Mouse (Mus musculus): Measurements from ENCODE around the gene Zfp740. TPM values are rescaled to one million over a fixed set of nuclear protein-coding genes. Genes with fewer than 3 reads are reported as not detected.
"Not testable (repeated sequence)": the region's sequence is repeated elsewhere in the genome, so short reads cannot be mapped to it uniquely, and the experiment has no call there.

Zfp740 gene
- polyA plus RNA-seq (2015; fragmentation: Nextera tagmentation; extraction: Ambion mirVana) = 48.8 and 64.9 TPM in 2 replicates

DNA sequence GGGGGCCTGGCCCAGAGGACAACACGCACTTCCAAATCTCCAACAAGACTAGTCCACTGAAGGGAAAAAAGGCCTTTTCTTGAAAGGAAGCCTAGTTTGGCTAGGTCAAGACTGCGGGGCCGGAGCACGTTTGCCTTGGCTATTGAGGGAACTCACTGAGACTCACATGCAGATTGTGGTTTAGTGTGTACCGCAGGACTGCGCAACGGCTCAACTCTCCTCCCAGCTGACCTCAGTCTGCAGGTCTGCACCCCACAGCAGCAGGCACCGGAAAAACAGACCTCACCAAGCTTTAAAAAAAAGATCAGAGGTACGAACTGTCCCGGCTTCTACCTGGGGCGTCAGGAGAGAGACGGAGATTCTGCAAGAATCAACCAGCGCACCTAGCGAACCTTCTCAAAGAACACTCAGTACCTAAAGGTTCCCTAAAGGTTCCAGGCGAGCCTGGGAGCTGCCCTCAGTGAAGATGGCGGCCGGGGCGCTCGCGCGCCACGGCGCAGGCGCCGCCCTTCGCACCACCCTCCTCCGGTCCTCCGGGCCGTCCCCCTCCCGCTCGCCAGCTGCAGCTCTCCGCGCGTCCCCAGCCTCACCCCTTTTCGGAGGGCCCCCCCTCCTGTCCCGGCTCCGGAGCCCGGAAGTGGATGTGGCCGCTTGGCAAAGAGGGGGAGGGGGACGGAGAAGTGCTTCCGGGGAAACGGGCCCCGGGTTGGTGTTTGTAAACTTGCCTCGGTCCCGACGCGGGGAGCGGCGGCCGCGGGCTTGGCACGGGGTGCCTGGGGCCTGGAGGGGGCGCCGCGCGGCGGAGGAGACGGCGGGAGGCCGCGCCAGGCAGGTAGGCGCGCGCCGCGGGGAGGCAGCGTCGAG, at the start of gene Zfp740:
Zfp740 (plus strand) TSS at position 279 of the 864 bp plus-strand sequence.
- DNase-seq (ENCODE audit: low spot score) = peak; percentile 98

DNA sequence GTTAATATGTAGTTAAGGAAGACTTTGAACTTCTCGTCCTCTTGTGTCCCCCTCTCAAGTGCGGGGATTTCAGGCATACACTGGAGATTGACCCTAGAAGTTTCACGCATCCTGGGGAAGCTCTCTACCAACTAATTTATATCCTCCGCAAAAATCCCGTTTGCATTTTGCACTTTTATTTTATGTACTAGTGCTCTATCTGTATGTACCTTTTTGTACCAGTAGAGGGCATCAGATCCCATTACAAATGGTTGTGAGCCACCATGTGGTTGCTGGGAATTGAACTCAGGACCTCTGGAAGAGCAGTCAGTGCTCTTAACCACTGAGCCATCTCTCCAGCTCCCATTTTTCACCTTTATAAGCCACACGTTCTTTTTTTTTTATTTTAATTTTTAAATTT, 48.0 kb upstream of the Zfp740 start:
- DNase-seq (ENCODE audit: low spot score) = not testable (repeated sequence)

DNA sequence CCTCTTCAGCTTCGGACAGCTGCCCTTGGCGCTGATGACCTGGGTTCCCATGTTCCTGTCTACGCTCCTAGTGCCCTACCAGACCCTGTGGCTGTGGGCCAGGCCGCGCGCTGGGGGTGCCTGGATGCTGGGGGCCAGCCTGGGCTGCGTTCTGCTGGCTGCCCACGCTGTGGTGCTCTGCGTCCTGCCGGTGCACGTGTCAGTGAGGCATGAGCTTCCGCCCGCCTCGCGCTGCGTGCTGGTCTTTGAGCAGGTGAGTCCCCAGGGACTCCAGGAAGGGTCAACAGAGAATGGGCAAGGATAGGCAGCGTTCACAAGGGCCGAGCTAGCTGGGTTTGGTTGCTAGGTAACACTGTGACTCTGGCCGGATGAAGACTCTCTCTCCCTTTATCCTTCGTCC, 46.2 kb upstream of the Zfp740 start:
- DNase-seq (ENCODE audit: low spot score) = no peak

DNA sequence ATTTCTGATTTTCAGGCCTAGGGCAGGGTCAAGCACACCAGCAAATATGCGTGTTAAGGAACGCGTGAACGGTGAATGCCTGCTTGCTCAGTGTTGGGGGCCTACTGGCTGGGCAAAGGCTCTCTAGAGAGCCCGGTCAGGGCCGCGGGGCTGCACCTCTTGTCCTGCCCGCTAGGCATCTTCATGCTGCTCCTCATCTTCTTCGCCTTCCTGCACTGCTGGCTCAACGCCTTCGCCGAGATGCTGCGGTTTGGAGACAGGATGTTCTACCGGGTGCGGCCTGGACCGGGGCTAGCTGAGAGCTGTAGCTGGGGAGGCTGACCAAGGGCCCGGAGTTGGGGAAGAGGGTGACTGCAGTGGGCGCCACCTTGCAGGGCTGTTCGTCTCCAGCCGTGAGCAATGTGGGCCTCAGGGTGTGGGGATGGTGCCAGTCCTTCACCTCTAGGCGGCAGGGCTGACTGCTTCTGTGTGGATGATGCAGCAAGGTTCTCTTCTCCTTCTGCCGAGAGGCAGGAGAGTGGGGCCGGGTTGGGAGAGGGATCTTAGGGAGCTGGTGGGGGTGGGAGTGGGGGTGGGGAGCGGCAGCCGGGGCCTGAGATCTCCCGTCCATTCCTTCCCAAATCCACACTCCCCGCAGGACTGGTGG, 42.5 kb upstream of the Zfp740 start:
- DNase-seq (ENCODE audit: low spot score) = no peak

DNA sequence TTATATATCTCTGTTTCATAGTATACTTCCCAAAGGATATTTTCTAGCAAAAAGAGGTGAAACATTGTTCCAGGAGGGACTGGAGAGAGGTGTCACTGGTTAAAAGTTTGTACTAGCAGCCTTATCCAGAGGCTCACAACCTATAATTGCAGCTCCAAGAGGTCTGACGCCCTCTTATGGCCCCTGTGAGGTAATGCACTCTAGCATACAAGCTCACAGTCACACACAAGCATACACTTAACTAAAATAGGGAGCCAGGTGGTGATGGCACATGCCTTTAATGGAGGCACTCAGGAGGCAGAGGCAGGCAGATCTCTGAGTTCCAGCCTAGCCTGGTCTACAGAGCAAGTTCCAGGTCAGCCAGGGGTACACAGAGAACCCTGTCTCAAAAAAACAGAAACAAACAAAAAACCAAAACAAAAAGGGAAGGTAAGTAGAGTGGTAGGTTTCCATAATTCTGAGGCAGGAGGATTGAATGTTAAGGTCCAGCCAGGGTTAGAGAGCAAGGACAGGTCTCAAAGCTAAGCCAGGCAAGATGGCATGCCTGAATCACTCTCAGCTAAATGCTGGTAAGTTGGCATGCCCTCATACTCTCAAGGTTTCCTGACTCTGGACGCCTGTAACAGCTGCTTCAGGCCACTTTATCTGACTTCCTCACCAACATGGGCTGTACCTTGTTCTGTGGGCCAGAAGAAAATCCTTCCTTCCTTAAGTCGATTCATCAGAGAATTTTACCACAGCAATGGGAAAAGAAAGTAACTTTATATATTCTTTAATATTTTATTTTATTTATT, 39.0 kb upstream of the Zfp740 start:
- no peak for DNase-seq (ENCODE audit: low spot score)

DNA sequence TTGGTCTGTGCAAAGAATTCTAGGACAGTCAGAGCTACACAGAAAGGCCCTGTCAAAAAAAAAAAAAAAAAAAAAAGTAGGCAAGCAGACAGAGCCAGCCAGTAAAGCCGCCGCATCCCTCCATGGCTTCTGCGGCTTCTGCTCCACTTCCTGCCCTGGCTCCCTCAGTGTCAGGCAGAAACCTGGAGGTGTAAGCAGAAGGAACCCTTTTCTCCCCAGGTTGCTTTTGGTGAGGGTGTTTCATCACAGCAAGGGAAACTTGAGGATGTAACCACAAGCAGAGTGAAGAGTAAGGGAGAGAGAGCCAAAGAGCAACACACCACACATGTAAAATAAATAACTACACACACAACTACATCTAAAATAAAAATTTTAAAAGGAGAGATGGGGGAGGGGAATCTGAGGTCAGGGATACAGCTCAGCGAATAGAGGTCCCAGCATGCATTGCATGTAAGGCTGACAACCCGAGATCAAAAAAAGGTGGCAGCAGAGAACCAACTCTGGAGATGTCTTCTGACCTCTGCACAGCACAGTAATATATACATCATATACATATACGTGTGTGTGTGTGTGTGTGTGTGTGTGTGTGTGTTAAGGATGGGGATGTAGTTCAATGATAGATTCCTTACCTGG, 37.5 kb upstream of the Zfp740 start:
- DNase-seq (ENCODE audit: low spot score) = peak; percentile 68

DNA sequence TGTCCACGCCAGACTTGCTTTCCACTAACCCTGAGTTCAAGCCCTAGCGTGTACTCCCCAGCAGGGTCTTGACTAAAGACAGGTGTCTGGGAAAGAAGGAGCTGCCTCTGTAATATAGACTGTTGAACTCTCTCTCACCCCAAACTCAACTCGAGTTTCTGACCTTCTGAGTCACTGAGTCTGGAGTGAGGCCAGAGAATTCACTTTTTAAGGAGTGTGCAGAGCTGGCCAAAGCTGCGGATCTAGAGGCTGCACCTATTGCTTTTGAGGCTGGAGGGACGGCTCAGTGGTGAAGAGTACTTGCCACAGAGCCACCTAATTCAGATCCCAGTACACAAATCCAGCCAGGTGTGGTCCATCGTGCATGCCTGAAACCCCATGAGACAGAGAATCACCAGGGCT, 35.4 kb upstream of the Zfp740 start:
- DNase-seq (ENCODE audit: low spot score) = no peak

DNA sequence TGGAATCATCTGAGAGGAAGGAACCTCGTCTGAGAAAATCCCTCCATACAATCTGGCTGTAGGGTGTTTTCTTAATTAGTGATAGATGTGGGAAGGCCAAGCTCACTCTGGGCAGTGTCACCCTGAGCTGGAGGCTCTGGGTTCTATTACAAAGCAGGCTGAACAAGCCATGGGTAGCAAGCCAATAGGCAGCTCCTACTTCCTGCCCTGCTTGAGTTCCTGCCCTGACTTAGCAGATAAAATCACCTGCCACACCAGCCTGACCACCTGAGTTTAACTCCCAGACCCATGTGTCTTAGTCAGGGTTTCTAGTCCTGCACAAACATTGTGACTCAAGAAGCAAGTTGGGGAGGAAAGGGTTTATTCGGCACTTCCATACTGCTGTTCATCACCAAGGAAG, 34.0 kb upstream of the Zfp740 start:
- no peak for DNase-seq (ENCODE audit: low spot score)

DNA sequence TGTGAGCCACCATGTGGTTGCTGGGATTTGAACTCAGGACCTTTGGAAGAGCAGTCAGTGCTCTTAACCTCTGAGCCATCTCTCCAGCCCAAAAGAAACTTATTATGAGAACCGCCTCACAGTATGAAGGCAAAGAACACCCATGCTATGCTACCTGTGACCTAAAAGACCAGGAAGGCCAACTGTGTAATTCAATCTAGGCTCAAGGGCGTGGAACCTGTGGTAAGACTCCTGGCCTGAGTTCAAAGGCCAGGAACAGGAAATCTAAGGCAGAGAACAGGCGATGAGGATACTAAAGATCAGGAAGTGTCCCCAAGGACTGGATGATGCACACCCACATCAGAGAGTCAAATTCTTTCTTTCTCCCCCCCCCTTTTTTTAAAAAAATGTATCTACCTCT, 29.5 kb upstream of the Zfp740 start:
- DNase-seq (ENCODE audit: low spot score) = no peak

DNA sequence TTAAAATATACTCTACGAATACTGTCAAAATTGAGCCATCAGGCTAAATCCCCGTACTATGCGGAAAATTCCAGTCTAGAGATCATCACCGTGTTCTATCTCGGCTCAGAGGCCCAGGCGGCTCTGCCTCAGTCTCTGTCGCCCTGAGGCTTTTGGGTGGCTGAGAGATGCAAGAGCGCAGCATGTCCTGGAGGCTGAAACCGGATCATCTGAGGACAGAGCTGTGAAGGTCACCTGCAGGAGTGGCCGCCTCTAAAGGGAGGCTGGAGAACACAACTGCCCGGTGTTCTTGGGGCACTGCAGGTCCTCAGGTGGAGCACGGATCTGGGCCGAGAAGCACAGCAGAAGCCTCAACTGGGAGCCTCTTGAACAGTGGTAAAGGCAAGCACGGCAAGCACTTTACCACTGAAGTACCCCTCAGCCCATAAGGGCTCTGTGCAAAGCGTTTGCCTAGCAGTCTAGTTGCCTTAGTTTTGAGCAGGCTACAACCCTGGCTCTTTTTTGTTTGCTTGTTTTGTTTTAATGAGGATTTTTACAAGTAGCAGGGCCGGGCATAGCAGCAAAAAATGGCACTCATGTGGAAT, 27.2 kb upstream of the Zfp740 start:
- no peak for DNase-seq (ENCODE audit: low spot score)

DNA sequence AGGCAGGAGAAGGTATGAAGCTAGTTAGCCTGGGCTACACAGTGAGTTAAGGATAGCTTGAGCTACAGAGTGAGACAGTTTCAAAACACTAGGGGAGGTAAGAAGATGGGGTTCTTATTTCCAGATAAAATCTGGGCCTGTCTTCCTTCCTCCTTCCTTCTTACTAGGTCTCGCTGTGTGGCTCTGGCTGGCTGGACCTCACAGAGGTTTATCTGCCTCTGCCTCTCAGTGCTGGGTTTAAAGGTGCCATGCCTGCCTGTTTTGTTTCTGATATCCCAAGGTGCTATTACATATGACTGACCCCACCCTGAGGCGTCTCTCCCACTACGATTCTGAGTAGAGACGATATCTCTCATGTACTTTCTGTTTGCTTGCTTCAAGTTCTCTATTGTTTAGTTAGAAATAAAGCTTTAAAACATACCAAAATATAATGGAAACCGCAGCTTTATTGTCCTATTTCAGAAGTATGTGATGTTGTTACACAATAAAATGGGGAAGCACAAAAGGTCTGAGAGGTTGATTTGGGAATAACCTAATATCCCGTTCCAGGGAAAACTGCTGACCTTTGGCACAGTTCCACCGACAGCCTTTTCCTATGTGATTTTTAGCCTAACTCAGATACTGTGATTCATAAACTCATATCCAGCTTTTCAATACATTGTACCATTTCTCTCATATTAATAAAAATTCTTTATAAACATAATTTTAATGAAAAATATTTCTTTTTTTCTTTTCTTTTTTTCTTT, 26.3 kb upstream of the Zfp740 start:
- DNase-seq (ENCODE audit: low spot score) = no peak

DNA sequence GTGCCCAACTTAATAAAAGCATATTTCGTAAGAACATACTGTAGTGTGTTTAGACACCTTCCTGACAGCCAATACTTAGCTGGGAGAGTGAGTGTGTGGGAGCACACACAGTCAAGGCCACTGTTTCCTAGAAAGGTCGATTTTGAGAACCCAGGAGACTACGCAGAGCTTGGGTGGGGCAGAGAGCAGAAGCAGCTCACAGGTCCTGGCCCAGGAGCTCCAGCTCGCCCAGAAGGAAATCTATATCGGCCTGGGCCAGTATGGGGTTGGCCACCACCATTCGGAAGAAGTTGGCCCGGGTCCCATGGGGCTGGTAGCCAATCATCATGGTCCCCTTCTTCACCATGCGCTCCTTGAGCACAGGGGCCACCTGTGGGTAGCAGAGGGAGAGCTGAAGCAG, 25.6 kb upstream of the Zfp740 start:
- no peak for DNase-seq (ENCODE audit: low spot score)

DNA sequence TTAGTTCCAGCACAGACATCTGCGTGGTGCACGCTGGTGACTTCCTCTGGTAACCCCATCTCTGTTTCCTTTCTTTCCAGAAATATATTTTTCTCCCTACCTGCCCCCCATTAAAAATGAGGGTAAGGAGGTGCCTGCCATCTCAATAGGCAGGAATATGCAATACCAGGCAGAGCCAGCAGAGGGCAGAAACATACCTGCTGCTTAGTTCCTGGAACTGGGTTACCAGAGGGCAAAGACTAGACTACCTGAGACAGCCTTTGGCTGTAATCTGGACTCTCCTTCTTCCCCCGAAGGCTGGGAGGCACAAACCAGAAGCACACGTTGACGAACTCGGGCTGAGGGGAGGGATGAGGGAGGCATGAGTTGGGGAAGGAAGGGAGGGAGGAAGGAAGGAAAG, 24.8 kb upstream of the Zfp740 start:
- DNase-seq (ENCODE audit: low spot score) = peak; percentile 80

DNA sequence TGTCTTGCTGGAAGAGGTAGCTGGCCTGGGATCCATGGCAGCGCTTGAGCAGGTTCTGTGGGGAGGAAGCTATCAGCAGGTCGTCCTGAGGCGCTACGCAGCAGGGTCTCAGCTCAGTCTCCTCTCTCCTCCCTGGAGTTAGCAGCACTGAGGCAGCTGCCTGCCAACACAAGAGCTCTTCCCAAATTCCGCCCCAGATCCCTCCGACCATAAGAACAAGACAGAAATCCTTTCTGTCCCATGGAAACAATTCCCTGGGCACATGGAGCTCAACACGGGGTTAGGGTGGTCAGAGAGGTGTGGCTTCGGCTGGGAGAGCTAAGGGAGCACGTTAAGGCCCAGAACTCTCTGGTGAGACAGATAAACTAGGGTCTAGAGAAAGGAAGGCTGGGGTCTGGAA, 23.9 kb upstream of the Zfp740 start:
- DNase-seq (ENCODE audit: low spot score) = no peak

DNA sequence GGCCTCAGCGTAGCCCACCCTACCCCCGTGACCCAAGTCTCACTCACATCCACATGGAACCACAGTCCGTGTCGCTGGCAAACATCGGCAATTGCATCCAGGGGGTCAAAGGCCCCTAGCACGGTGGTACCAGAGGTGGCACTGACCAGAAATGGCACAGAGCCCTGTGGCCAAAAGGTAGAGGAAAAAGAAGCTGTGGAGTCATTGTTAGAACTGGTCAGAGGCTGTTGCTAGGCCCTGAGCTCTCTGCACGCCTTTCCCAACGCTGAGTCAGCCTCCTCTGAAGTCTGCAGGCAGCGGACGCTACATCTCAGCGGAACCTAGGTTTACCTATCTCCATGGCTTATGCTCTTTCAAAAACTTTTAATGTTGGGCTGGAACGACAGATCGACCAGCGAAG, 23.1 kb upstream of the Zfp740 start:
- no peak for DNase-seq (ENCODE audit: low spot score)

DNA sequence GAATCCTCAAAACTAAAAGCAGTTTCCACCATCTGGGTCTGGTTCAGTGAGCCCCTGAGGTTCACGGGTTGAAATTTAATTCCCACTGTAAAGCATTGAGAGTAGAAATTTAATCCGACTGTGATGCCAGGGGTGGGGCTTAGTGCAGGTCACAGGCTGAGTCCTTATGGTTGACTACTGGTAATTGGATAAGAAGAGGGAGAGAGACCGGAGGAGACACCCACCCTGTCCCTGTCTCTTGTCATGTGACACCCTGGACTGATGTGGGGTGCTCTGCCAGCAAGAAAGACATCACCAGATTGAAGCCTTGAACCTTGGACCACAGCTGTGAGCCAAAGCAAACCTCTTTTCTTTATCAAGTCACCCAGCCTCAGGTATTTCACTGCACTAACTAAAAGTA, 20.0 kb upstream of the Zfp740 start:
- no peak for DNase-seq (ENCODE audit: low spot score)

DNA sequence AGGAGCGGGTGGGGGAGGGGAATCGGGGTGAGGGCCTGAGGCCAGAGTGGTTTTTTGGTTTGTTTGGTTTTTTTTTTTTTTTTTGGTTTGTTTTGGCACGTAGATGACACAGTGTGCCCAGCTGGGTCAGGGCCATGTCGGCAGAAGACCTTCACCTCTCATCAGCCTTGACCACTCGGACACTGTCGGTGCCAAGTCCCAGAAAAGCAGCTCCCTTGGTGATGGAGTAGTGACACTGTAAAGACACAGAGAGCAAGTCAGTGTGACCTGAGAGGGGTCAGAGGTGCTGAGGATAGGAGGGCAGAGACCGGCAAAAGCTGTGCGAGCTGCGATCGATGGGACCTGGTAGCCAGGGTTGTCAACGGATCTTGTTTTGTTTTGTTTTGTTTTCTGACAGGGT, 16.8 kb upstream of the Zfp740 start:
- DNase-seq (ENCODE audit: low spot score) = no peak

DNA sequence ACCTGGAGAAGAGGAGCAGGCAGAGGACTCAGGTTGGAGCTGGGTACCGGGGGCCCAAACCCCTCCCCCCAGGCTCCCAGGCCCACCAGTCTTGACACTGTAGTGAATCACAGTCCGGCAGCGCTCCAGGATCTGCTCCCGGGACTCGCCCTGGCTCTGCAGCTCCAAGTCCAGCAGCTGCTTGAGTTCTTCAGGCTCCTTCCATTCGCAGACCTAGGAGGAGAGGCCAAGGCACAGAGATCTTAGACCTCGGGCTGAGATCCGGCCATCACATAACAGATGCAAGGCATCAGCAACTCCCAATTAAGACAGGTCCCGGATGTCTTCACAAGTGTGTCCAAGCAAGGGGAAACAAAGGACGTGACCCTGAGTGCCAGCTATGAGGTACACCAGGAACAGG, 15.0 kb upstream of the Zfp740 start:
- no peak for DNase-seq (ENCODE audit: low spot score)

DNA sequence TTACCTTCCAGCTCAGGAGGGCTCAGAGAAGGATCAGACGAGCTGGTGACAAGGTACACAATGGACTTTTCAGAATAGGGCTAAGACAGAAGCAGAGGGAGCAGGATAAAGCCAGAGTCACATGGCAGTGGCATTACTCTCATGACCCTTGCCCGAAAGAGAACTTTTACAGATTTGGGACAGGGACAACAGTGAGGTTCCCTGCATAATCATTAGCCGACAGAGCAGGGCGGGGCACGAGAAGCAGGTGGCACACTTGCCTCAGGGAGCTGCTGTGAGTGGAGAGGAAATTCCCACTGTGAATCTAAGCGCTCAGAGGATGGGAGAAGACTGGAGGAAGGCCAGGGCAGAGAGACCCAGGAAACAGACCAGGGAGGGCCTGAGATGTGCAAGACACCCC, 14.2 kb upstream of the Zfp740 start:
- DNase-seq (ENCODE audit: low spot score) = no peak

DNA sequence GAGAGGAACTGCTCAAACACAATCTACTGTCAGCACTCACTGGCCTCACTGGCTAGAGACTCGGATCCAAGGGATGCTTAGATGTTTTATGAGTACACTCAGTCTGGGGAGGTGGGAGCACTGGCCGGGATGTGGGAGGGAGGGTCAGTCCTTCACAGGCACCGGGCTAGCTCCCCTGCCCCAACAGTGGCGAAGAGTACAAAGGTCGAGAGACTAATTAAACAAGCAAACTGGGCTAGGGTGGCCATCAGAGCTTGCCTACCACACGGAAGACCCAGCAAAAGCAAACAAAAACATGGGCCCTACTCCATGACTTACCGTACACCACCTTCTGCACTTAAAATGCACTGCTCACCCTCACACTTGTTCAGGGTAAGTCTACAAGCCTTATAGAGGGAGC, 11.3 kb upstream of the Zfp740 start:
- no peak for DNase-seq (ENCODE audit: low spot score)
